Mouse (Mus musculus) right cerebral cortex, postnatal 36 days (tissue): ENCODE measurements at regions not wholly inside any gene's neighbourhood (a gene's known extent, or its start where the extent isn't known, plus 50 kb on each side); places are given as distances from the start of the nearest gene placed in this dataset.

Experiments used
- DNase-seq, 2 experiments: peaks; one replicate each; pipeline ENCODE4 v3.0.0; 2022; ENCODE audit warnings: low spot score in 2 of 2, mixed read lengths in 1 of 2

DNA sequence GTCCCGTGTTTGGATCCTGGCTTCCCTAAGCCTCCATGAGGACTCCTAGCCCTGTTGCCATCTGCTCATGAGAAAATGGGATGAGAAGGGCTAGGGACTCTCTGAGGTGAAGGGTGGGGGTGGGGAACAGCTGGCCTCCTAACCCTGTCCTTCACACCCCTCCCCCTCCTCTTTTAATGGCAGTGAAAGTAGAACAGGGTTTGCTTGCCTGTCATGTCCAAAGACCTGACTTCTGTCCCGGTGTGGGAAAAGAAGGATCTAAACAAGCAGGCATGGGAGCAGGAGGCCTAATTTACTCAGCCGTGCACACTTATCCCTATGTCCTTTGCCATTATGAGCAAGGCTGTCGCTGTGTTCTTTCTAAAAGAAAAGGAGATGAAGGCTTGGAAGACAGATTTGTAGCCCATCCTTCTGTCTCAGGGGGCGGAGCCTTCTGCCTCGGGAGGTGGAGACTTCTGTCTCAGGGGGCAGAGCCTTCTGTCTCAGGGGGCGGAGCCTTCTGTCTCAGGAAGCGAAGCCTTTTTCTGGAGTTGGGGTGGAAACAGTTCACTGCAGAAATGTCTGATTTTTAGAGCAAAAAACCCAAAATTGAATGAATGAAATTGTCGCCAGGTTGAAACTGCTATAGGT lies 66.4 kb downstream of the Cmpk2 start:
- DNase-seq, result no peak

DNA sequence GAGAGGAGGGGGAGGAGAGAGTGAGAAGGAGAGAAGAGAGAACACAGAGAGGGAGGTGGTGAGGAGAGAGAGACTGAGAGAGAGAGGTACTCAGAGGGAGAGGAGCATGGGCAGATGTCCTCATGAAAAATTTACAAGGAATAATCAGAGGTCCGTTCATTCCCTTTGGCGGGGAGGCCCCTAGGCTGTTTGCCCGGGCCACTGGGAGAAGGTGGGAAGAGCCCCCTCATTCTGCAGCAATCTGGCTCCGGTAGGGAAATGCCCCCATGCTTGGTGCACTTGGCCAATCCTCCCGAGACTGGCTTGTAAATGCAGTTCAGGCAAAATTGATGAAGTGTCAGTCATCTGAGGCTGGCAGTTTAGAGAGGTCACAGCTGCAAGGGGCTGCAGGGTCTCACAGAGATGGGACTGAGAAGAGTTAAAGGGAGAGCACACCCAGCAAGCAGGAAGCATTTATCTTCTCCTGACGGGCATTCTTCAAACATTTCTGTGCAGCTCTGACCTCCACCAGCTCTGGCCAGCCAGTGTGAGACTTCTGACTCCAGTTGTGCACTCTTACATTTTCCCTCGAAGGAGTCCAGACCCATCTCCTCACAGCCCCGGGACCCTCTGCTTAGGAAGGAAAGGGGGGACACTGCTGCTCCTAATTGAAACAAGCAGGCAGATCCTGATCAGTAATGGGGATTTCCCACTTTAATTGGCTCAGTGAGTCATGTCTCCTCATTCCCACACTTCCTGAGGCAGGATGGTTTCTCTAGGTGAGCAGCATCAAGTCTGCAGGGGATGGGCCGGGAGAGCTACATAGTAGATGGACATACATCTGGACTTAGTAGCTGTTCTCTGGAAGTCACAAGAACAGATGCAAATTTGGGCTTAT lies 65.5 kb downstream of the Cmpk2 start:
- no peak for DNase-seq

DNA sequence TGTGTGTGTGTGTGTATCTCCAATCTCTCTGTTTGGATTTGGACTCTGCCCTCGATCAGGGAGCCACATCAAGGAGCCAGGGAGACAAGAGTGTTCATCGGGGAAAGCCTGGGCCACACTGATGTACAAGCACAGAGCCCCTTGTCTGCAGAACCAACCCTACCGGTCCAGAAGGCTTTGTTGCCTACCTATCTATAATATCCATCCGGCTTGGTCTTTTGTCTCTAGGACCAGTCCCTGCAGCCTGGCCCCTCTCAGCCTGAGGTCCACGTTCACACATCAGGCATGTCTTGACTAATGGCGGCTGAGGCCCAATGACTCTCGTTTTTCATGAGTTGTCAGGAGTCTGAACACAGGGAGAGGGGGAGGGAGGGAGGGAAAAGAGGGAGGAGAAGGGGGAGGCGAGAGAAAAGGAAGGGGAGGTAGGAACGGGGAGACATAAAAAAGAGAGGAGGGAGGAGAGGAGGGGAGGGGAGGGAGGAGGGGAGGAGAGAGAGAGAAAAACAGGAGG lies 64.7 kb downstream of the Cmpk2 start:
- no peak for DNase-seq

DNA sequence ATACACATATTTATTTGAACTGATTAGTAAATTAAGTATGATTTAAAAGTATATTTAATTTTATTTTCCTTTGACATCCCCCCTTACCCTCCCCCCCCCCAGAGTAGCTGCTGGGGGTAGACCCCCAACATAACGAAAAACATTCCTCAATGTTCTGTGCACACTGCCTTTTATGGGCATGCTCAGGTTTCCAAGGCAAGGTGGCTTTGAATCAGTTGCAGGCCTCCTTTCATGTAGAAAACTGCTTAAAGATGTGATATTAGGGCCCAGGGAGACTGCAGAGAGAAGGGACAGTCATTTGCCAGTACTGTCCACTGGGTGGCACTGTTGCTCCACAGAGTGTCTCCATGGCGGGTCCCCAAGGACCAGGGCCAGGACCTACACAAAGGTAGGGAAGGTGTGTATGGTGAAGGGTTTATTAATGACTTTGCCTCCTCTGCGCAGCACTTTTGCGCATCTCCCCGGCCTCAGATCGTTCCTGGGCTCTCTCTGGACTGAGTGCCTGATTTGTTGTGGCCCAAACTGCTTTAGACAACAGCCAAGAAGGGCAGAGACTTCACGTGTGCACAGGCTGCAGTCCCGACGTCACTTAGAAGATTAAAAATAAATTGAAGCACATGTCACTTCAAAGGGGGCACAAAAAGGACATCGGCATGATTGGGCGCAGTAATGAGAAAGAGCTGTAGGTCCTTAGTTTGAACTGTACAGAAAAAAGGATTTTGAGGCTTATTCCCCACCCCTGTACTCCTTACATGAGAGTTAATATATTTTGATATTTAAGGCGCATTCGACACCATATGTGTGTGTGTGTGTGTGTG lies 64.0 kb downstream of the Cmpk2 start:
- DNase-seq, result peak; percentile 43 to 64

DNA sequence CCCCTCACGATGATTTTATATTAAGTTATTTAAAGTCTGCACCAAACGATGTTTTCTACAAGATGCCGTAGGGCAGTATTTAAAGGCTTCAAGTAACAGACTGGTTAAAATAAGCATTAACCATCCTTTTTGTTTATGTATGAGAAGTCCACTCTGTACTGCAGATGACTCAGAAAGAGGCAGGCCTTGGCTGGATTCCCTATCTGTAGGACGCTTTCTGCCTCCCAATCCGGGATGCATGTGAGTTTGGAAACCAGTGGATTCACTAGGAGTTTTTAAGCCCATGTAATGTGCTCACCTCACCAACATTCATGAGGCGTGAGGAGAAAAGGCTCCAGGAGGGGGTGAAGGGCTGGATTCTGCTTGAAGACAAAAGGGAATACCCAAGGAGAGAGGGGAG lies 63.1 kb downstream of the Cmpk2 start:
- DNase-seq, result no peak
